ENCODE assay signal across 7 mouse cellular contexts in the genomic region with DNA sequence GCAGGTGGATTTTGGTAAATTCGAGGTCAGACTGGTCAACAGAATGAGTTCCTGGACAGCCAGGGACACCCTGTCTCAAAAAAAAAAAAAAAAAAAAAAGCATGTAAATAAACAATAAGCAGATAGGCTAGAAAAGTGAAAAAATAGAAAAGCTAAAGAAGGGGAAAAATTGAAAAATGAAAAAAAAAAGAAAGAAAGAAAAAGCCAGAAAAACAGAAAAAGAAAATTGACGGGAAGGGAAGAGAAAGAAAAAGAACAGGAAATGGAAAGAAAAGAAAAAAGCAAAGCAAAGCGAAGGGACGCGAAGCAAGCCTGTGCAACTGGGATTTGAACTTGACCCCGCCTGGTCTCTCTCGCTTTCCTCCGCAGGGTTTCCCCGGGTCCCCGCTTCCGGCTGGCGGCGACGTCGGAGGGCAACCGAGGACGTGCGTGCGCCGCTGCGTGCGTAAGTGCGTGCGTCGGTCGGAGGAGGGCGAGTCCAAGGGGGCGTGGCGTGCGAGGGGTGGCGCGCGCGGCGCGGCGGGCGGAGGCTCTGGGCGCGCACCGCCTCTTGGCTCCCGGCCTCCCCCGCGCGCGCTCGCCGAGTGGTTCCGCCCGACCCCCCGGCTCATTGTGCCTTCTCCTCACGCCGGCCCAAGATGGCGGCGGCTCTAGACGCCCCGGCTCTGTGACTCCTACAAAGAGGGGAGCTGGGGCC. TPM values are rescaled to one million over a fixed set of nuclear protein-coding genes. Genes with fewer than 3 reads are reported as not detected.
DNase-seq lines count a peak whose midpoint lies in the region; ATAC-seq lines count a peak whose summit lies in the region.

A gene (plus strand): TSS at position 613 of the 697 bp plus-strand sequence.

- H3K27me3 ChIP-seq in intestine, embryonic 16.5 days (replicated peaks; ENCODE audit: control insufficient read depth, insufficient read depth, low read length) = no peaks in the 10 kb centered on the region
- no peaks in the 10 kb centered on the region for H3K27me3 ChIP-seq in midbrain, embryonic 11.5 days (ENCODE audit: control insufficient read depth, insufficient read depth, low read length)

- no peaks in the 10 kb centered on the region for H3K9me3 ChIP-seq in intestine, embryonic 16.5 days (ENCODE audit: control insufficient read depth, low read length)
- H3K9me3 ChIP-seq in midbrain, embryonic 11.5 days (ENCODE audit: control insufficient read depth, low read length) = no peaks in the 10 kb centered on the region

- DNase-seq in adrenal gland, adult 2 months = peak; percentile 99
- DNase-seq in embryo, embryonic 11.5 days (ENCODE audit: low read depth, low spot score) = peak; percentile 96
- peak; percentile 99 for DNase-seq in gastrocnemius, postnatal 4 days (ENCODE audit: low spot score in 2 of 2)
- DNase-seq in left cerebral cortex, postnatal 36 days (ENCODE audit: low spot score in 2 of 2) = peak; percentile 98 to 99
- peak; percentile 100 for DNase-seq in midbrain, embryonic 11.5 days (ENCODE audit: low spot score, missing footprints)
- DNase-seq in skeletal muscle tissue, adult 2 months (ENCODE audit: low read depth, low spot score) = peak; percentile 97

- peak within 1 kb of the TSS; percentile 90 for H3K9ac ChIP-seq in intestine, embryonic 16.5 days (ENCODE audit: low read depth, low read length)
- peak within 1 kb of the TSS; percentile 98 for H3K9ac ChIP-seq in midbrain, embryonic 11.5 days (ENCODE audit: low read length)

- peak; percentile 87 for ATAC-seq in intestine, embryonic 16.5 days
- peak; percentile 90 for ATAC-seq in midbrain, embryonic 11.5 days (ENCODE audit: low FRiP score)

- WGBS in intestine, embryonic 16.5 days = 1% methylated on average over 55 of the region's 57 CpGs
- WGBS in midbrain, embryonic 11.5 days = 1% methylated on average over 33 of the region's 57 CpGs

- H3K4me2 ChIP-seq in intestine, embryonic 16.5 days (ENCODE audit: low read depth, low read length) = peak within 1 kb of the TSS; percentile 84
- H3K4me2 ChIP-seq in midbrain, embryonic 11.5 days = peak within 1 kb of the TSS; percentile 90

- peaks cover 44% of the 10 kb centered on the region for H3K4me1 ChIP-seq in intestine, embryonic 16.5 days (ENCODE audit: control insufficient read depth, insufficient read depth, low read length)
- peaks cover 30% of the 10 kb centered on the region for H3K4me1 ChIP-seq in midbrain, embryonic 11.5 days (ENCODE audit: control insufficient read depth, insufficient read depth, low read length)

- peak within 1 kb of the TSS; percentile 79 for H3K27ac ChIP-seq in intestine, embryonic 16.5 days (ENCODE audit: low read length)
- H3K27ac ChIP-seq in midbrain, embryonic 11.5 days (ENCODE audit: low read depth, low read length) = peak within 1 kb of the TSS; percentile 74

- intact Hi-C loops in left cerebral cortex, postnatal 36 days (cut with DNase I) = loop anchor here (2.0 to 10.0 kb wide), 3 partner anchors 20 to 240 kb away; a partner anchor contains a TSS

- no peaks in the 10 kb centered on the region for H3K36me3 ChIP-seq in intestine, embryonic 16.5 days (ENCODE audit: control insufficient read depth, insufficient read depth, low read length)
- no peaks in the 10 kb centered on the region for H3K36me3 ChIP-seq in midbrain, embryonic 11.5 days (ENCODE audit: control insufficient read depth, insufficient read depth, low read length)

- peak within 1 kb of the TSS; percentile 93 for H3K4me3 ChIP-seq in intestine, embryonic 16.5 days (ENCODE audit: low read length)
- peak within 1 kb of the TSS; percentile 99 for H3K4me3 ChIP-seq in midbrain, embryonic 11.5 days (ENCODE audit: low read depth, low read length)

RNA-seq across cellular contexts. Expression of the gene that starts here (rescaled TPM):
- 10 to 100 TPM; 31.7 to 80.6 TPM for total RNA-seq in adrenal gland, adult 2 months (2021)
- 109 and 170 TPM in 2 replicates for polyA plus RNA-seq in adrenal gland, adult 2 months (2012; rRNA removed)
- 10 to 100 TPM; 50.5 to 61.2 TPM for total RNA-seq in gastrocnemius, postnatal 4 days (2021)
- polyA plus RNA-seq in intestine, embryonic 16.5 days (2015; fragmentation: Nextera tagmentation; extraction: Ambion mirVana) = 9.5 and 9.7 TPM in 2 replicates
- total RNA-seq in left cerebral cortex, postnatal 36 days (2021) = 10 to 100 TPM; 37.2 to 65.0 TPM
- polyA plus RNA-seq in midbrain, embryonic 11.5 days (2014; fragmentation: Nextera tagmentation; extraction: Ambion mirVana) = 15.4 and 18.8 TPM in 2 replicates

Comparison
In these comparisons a context has a peak if more than half of its experiments do, and no peak if none do; other contexts are left out.
1. Peak in every context shown above with its lines: DNase-seq, ATAC-seq, H3K4me3 ChIP-seq and H3K27ac ChIP-seq.